Mouse (Mus musculus) mesoderm, embryonic 11.5 days (tissue): ENCODE results near the gene Pla2g4e.

Experiments
- DNase-seq: peaks from one replicate; pipeline ENCODE4 v3.0.0-alpha.2; 2012; ENCODE audit warnings: low read depth, low spot score

Pla2g4e gene

DNA sequence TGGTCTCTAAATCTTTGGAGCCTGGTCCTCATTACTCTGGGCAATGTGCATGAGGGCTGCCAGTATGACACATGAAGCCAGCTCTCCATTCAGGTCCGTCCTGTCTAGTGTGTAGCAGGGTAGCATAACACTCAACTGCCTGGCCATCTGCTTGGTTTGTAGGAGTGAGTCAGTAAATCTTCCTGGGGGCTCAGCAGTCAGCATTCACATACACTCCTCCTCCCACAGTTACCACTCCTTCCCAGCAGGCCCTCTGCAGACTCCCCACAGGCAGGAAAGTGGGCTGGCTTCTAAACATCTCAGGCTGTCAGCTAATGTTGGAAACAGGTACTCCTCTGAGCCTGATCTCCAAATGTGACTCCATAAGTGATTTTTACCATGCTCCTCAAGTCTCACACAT lies 121.0 kb downstream of the Pla2g4e start:
- peak; percentile 59 for DNase-seq

DNA sequence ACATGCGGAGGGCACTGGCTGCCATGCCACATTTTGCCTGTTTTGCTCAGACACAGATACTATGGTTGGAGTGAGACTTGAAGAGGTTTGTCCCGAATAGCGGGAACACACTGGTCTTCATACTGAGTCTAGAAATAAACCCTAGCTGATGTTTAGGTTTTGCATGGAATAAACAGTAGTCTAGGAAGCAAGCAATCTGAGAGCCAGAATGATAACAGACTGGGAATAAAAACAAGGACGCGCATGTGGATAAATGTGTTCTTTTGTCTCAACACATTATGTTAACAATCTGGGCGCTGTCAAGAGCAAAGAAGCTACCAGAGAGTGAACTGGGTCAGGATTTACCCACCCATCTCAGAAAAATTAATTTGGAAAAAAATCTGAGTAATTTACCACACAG lies 122.2 kb downstream of the Pla2g4e start:
- DNase-seq: no peak

DNA sequence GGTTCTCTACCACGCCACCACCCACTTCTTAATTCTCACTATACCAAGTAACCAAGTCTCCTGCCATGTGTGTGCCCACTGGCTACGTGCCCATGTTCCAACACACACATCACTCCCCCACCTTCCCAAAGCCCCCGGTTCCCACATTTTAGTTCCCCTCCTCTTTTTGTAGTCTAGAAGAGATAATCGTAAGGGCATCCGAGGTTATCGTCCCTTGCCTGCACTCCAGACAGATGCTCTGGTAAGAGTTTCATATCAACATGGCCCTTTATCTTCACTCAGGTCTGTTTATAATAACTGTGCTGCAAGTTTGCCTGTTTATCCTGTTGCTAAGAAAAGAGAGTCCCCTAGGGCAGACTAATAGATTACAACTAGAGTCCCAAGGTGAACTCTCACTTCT lies 127.8 kb downstream of the Pla2g4e start:
- DNase-seq: no peak
